Mouse (Mus musculus): ENCODE measurements around the gene Cntd1.

The Cntd1 gene

GRCm38 (mm10) chr11:101278223-101279192 lies at the start of gene Cntd1, which contains the start of gene Coa3:
Cntd1 (plus strand) TSS chr11:101279012.
Coa3 (minus strand) TSS chr11:101279114.
- DNase-seq (ENCODE audit: low read depth, low spot score): peak; percentile 84

- DNase-seq (ENCODE audit: low read depth, low spot score): no peak
Observed at GRCm38 (mm10) chr11:101229361-101229900, 49.4 kb upstream of the Cntd1 start.

- no peak for DNase-seq (ENCODE audit: low read depth, low spot score)
Observed at GRCm38 (mm10) chr11:101230061-101230511, 48.7 kb upstream of the Cntd1 start.

- DNase-seq (ENCODE audit: low read depth, low spot score): no peak
Observed at GRCm38 (mm10) chr11:101230526-101230925, 48.3 kb upstream of the Cntd1 start.

- DNase-seq (ENCODE audit: low read depth, low spot score): no peak
Observed at GRCm38 (mm10) chr11:101230991-101231871, 47.6 kb upstream of the Cntd1 start.

- DNase-seq (ENCODE audit: low read depth, low spot score): no peak
Observed at GRCm38 (mm10) chr11:101232010-101232839, 46.6 kb upstream of the Cntd1 start.

- DNase-seq (ENCODE audit: low read depth, low spot score): no peak
Observed at GRCm38 (mm10) chr11:101233240-101233639, 45.6 kb upstream of the Cntd1 start.

DNA sequence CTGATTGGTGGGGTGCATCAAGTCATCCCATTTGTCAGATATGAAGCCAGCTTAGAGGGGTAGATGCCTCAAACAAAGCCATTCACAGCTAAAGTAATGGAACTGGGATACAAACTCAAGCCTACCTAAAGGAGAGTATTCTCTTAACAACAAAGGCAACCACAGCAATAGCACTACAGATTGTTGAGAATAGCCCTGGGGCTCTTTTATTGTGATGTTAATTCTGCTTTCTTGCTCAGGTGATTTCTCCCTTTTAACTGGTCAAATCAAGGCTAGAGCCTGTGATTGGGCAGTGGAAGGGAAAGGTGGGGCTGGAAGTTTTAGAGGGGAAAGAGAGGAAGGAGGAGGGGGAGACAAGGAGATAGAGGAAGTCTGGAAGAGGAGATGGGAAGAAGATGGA lies 44.7 kb upstream of the Cntd1 start:
- DNase-seq (ENCODE audit: low read depth, low spot score): no peak

DNA sequence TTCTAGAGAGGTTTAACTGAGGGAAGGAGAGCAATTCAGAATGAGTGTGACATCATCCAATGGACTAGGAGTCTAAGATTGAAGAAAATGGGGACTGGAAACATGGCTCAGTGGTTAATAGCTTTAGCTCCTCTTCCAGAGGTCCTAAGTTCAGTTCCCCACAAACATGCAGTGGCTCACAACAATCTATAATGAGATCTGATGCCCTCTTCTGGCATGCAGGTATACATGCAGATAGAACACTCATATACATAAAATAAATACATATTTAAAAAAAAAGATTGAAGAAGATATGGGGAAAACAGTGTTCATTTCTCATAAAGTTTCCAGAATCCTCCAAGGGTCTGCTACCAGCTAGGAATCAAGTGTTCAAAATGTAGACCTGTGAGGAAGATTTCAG lies 43.4 kb upstream of the Cntd1 start:
- no peak for DNase-seq (ENCODE audit: low read depth, low spot score)

DNA sequence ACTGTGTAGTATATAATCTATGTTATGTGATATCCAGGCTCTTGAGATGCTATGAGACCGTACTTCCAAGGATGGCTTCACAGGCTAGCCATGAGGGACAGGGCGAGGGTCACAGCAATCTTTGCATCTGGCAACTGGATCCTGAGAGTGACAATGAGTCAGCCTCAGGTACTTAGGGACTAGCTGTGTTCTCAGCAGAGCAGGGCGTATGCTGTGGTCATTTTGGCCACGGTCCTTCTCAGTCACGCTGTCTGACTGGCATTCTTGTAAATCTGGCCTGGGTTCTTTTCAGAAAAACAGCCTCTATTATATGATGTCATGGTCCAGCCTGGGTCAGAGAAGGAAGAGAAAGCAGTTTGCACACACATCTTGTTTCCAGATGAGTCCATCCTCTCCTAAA lies 42.0 kb upstream of the Cntd1 start:
- DNase-seq (ENCODE audit: low read depth, low spot score): no peak

- DNase-seq (ENCODE audit: low read depth, low spot score): no peak
Observed at GRCm38 (mm10) chr11:101238071-101238647, 40.7 kb upstream of the Cntd1 start.

DNA sequence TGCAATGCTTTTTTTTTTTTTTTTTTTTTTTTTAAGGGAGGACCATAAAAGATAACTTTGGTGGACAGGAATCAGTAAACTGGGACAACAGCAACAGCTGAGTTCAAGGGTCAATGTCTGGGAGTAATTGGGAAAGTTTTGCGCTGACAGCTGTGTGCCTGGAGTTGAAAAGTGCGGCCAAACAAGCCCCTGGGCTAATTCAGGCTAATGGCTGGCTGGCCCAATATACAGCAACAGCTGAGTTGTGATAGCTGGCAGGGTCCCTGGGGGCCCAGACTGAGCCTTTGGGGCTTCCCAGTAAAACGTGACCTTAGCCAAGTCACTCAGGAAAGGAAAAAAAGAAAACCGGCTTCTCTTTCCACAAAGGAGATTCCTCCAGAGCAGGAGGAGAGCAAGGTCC lies 33.7 kb upstream of the Cntd1 start:
- no peak for DNase-seq (ENCODE audit: low read depth, low spot score)

GRCm38 (mm10) chr11:101245855-101246701 lies 32.7 kb upstream of the Cntd1 start, which contains the start of gene Ramp2:
Ramp2 (plus strand) TSS chr11:101246028.
- no peak for DNase-seq (ENCODE audit: low read depth, low spot score)

DNA sequence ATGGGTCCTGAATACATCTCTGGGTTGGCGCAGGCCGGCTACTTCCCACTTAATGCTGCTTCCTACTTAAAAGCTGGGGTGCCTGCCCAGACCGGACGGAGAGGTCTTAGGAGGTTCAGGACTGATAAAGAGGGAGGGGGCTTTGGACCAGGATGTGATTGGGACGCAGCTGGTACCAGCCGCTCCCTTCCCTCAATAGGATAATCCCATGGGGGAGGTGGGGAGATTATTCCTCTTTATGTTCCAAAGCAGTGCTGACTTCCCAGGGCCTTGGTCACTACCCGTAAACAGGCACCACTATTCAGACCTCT lies 32.2 kb upstream of the Cntd1 start:
- DNase-seq (ENCODE audit: low read depth, low spot score): no peak

DNA sequence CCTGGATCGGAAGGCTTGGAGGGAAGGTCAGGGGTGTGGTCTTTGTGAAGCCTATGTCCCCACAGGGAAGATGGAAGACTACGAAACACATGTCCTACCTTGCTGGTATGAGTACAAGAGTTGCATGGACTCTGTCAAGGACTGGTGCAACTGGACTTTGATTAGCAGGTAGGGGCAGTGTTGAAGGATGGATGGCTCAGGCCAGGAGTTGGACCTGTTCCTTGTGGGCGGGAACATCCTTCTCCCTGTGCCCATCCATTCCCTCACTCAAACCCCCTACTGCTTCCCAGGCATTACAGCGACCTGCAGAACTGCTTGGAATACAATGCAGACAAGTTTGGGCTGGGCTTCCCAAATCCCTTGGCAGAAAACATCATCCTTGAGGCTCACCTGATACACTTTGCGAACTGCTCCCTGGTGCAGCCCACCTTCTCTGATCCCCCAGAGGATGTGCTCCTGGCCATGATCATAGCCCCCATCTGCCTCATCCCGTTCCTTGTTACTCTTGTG lies 31.2 kb upstream of the Cntd1 start:
- no peak for DNase-seq (ENCODE audit: low read depth, low spot score)

DNA sequence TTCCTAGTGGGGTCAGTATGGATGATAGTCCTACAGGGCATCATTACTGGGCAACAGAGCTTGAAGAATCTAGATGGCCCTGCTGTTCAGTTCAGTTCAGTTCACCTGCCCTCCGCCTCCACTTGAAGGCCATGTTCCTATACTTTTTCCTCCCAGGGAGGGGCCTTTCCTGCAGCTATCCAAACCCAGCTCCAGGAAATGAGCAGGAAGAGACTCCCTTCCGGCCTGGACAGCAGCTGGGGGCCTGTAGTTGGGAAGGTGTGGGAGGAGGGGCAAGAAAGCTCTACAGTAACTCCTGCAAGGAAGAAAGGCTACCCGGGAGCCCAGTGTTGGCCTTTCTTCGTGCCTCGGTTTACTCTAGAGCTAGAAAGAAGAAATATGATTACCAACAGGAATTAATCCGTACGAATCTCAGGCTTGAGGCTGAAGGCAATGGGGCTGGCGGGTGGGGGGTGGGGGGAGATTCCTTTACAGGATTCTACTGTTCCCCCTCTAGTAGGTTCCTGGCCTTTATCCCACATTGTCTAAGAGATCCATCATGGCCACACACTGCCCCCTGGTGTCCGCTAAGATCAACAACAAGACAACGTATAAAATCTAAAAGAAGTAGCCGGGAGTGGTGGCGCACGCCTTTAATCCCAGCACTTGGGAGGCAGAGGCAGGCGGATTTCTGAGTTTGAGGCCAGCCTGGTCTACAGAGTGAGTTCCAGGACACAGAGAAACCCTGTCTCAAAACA lies 30.4 kb upstream of the Cntd1 start:
- DNase-seq (ENCODE audit: low read depth, low spot score): no peak

- DNase-seq (ENCODE audit: low read depth, low spot score): no peak
Observed at GRCm38 (mm10) chr11:101251031-101251430, 27.8 kb upstream of the Cntd1 start.

DNA sequence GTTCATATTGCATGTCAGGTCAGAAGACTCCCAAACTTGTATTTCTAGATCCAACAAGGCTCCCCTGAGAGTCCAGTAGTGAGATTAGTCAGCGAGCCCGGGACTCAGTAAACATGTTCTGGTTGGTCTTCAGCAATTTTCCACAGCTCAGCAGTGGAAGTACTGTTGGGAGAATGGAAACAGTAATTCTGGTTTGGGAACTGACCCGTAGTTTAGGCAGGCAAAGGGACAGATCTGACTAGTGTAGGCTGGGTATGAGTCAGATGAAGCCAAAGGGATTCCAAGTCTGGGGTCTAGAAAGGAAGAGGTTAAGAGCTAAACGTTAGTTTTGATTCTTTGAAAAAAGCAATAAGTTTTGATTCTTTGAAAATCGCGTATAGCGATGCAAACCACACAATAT lies 25.9 kb upstream of the Cntd1 start:
- DNase-seq (ENCODE audit: low read depth, low spot score): no peak

Data from embryo, embryonic 11.5 days (tissue).